Mouse (Mus musculus) kidney, adult 2 months (tissue): Measurements from ENCODE around the gene Ryr1. TPM values are rescaled to one million over a fixed set of nuclear protein-coding genes. Genes with fewer than 3 reads are reported as not detected.

Experiments
- DNase-seq: peaks from one replicate; pipeline ENCODE4 v3.0.0; 2021
- H3K27ac ChIP-seq: fragments of 200-500 bp; 2 replicates; pipeline ENCODE4 v1.5.1; 2012; ENCODE audit warnings: low read depth, low read length, control low read depth, inconsistent platforms; ENCODE audit not compliant: insufficient read depth
- H3K27me3 ChIP-seq: fragments of 200-500 bp; replicated peaks from 2 replicates; pipeline ENCODE4 v1.6.1; 2012; ENCODE audit warnings: mild to moderate bottlenecking, moderate library complexity, low read length, inconsistent platforms; ENCODE audit not compliant: control insufficient read depth, insufficient read depth
- H3K36me3 ChIP-seq: fragments of 200-500 bp; 2 replicates; pipeline ENCODE4 v1.6.1; 2012; ENCODE audit warnings: mild to moderate bottlenecking, moderate library complexity, low read length, inconsistent platforms; ENCODE audit not compliant: control insufficient read depth, insufficient read depth
- H3K4me1 ChIP-seq: fragments of 200-500 bp; 2 replicates; pipeline ENCODE4 v1.6.1; 2011; ENCODE audit warnings: low read length; ENCODE audit not compliant: control insufficient read depth, insufficient read depth
- H3K4me3 ChIP-seq: fragments of 200-500 bp; 2 replicates; pipeline ENCODE4 v1.5.1; 2011; ENCODE audit warnings: mild to moderate bottlenecking, low read depth, low read length, control low read depth; ENCODE audit not compliant: insufficient read depth
- CTCF ChIP-seq: fragments of 200-500 bp; conservative IDR thresholded peaks from 2 replicates; pipeline ENCODE4 v1.5.1; 2011; ENCODE audit warnings: low read depth, mild to moderate bottlenecking, control low read depth, low read length, moderate library complexity, mixed read lengths; ENCODE audit not compliant: insufficient read depth, insufficient read length
- POLR2A ChIP-seq: fragments of 200-500 bp; IDR thresholded peaks from one replicate; pipeline ENCODE4 v1.6.1; 2011; ENCODE audit warnings: low read depth, low read length, control low read depth
- WGBS: fragments of 180-500 bp; shearing (Covaris S2); methylation state at CpG from one replicate; pipeline ENCODE4 v1.1.7; 2018; 5-methylcytosine and 5-hydroxymethylcytosine counted together
- polyA plus RNA-seq: library from polyadenylated mRNA; depleted of rRNA; stranded (reverse); fragments of >200 nt; gene quantifications from 2 replicates; pipeline ENCODE4 v1.2.3, GENCODE M21; 2012

Gene Ryr1
- polyA plus RNA-seq, 1 experiment: 3.0 TPM

DNA sequence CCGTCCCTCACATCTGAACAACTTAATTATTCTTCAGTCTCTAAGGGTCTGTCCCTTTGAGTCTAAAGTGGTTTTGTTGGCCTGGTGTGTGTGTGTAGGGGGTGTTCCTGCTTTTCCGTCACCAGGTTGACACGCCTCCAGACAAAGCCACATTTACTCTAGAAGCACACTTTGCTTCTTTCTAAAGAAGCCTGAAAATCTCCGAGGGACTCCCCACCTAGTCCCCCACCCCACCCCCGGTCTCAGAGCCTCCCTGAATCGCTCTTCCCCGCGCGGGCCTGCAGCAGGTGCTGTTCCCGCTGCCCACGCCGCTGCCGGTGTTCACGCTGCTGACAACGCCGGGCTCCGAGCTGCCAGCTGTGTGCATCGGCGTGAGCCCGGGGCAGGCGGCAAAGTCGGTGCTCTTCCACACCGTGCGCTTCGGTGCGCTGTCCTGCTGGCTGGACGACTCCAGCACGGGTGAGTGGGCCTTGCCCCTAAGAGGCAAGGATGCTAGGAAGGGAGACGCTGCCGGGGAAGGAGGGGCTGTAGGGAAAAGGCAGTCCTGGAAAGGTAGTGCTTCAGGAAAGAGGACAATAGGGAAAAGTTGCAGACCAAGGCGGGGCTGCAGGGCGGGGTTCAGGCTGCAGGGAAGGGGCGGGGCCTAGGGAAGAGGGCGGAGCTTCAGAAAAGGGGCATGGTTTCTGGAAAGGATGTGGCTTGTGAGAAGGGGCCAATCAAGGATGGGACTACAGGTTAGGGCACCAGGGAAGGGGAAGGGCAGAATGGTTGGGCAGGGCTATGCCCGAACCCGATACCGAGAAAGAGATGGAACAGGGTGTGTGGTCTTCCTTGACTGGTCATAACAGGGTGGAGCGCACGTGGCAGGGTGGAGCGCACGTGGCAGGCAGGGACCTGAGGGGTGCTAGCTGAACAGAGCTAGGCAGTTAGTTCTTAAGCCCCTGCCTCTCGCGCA lies 124.1 kb downstream of the Ryr1 start:
- WGBS: 7% methylated on average over 43 of the region's 43 CpGs
- Histone ChIP-seq H3K27me3 (no peaks in the 10 kb centered on the region), H3K27ac (no peak overlapping the region), H3K4me3 (peak overlapping the region; percentile 45), H3K4me1 (no peaks in the 10 kb centered on the region), H3K36me3 (no peaks in the 10 kb centered on the region)
- peak; percentile 51 for DNase-seq
- no peak for TF ChIP-seq POLR2A
- no peak for TF ChIP-seq CTCF

DNA sequence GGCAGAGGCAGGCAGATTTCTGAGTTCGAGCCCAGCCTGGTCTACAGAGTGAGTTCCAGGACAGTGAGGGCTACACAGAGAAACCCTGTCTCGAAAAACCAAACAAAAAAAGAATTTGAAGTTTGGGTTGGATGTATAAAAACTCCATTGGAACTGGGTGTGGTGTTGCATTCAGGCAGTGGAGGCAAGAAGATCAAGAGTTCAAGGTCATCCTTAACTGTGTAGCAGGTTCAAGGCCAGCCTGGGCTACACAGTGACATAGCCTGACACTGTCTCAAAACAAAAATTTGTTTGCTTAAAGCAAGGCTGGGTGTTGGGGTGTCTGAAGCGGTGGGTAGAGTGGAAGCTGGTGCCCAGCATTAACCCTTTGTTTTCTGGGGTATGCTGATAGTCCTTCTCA lies 131.6 kb downstream of the Ryr1 start:
- H3K4me1 ChIP-seq: no peaks in the 10 kb centered on the region
- no peak for TF ChIP-seq POLR2A
- no peak for TF ChIP-seq CTCF
- DNase-seq: no peak
- WGBS: 85% methylated on average over 3 of the region's 3 CpGs
- H3K4me3 ChIP-seq: no peak overlapping the region
- no peaks in the 10 kb centered on the region for H3K36me3 ChIP-seq
- no peaks in the 10 kb centered on the region for H3K27me3 ChIP-seq
- no peak overlapping the region for H3K27ac ChIP-seq

DNA sequence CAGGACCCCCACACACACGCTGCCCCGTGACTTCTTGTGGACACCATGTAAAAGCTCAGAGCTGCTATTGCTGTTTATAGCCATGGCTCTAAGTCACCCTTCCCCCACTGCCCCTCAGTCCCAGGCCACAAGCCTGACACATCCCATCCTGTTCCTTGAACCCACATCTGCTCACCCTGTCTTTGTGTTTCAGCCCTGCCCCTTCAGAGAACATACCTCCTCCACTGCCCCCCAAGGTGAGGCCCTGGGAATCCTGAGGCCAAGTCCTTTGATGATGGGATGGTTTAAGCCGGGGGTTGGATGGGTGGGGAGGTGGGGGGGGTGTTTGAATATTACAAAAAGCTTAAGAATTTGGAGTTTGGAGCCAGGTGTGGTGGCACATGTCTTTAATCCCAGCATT lies 132.0 kb downstream of the Ryr1 start:
- DNase-seq: no peak
- H3K4me3 ChIP-seq: no peak overlapping the region
- TF ChIP-seq POLR2A: no peak
- no peak for TF ChIP-seq CTCF
- H3K36me3 ChIP-seq: no peaks in the 10 kb centered on the region
- H3K27me3 ChIP-seq: no peaks in the 10 kb centered on the region
- H3K4me1 ChIP-seq: no peaks in the 10 kb centered on the region
- 83% methylated on average over 3 of the region's 3 CpGs for WGBS
- H3K27ac ChIP-seq: no peak overlapping the region

DNA sequence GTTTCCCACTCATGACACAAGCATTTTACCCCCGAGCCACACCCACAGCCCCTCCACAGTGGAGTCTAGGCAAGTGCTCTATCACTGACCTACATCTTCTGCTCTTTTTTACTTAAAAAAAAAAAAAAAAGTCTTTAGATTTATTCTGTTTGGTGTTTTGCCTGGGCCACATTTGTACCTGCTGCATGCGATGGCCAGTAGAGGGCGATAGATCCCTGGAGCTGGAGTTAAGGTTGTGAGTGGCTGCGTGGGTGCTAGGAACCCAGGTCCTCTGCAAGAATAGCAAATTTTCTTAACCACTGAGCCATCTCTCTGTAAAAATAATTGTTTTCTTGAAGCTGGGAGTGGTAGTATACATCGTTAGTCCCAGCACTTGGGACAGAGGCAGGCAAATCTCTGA lies 133.4 kb downstream of the Ryr1 start:
- Histone ChIP-seq H3K27me3 (no peaks in the 10 kb centered on the region), H3K4me3 (no peak overlapping the region), H3K27ac (no peak overlapping the region), H3K36me3 (no peaks in the 10 kb centered on the region), H3K4me1 (no peaks in the 10 kb centered on the region)
- no peak for TF ChIP-seq POLR2A
- TF ChIP-seq CTCF: peak; percentile 47
- 80% methylated on average over 5 of the region's 5 CpGs for WGBS
- DNase-seq: no peak

DNA sequence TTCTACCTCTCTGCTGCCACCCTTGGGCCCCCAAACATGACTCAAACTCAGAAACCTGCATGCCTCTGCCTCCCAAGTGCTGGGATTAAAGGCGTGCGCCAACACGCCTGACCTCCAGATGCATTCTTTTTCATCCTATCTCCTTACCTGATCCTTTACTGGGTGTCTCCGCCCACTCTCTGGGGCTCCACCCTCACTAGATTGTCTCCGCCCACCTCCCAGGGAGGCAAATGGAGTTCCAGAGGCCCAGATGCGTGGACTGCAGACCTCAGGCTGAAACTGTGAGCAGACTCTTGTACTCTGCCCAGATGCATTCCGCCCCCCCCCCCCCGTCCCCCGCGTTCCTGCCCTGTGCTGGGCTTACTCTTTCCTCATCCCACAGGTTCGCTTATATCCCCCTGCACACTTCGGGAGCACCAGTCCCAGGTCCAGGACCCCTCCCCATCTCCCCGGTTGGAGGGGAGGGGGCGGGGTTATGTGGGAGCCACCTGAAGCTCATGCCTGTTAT lies 134.2 kb downstream of the Ryr1 start:
- H3K36me3 ChIP-seq: no peaks in the 10 kb centered on the region
- WGBS: 73% methylated on average over 14 of the region's 14 CpGs

DNA sequence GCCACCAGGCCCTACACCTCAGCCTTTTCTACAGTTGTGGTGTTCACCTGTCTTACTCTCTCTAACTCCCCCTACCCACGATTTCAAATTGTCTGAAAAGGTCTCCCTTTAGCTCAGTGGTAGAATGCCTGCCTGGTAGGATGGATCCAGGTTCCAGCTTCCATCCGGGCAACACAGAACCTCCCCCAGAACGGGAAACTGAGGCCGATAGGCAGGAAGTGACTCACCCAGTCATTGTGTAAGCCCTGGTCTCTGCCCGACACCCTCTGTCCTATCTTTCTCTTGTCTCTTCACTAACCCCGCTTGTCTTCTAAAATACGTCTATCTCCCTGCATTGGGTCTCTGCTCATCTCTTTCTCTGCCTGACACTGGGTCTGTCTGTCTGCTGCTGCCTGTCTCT lies 139.8 kb downstream of the Ryr1 start:
- no peaks in the 10 kb centered on the region for H3K36me3 ChIP-seq
- H3K4me3 ChIP-seq: no peak overlapping the region
- DNase-seq: no peak
- no peak overlapping the region for H3K27ac ChIP-seq
- H3K4me1 ChIP-seq: no peaks in the 10 kb centered on the region; the same call in 1 of the 2 replicates
- TF ChIP-seq POLR2A: no peak
- no peak for TF ChIP-seq CTCF
- no peaks in the 10 kb centered on the region for H3K27me3 ChIP-seq
- 80% methylated on average over 7 of the region's 7 CpGs for WGBS

More for the DNA sequence above, 134.2 kb downstream of the Ryr1 start:
- H3K4me3 ChIP-seq: no peak overlapping the region
- no peak for DNase-seq
- H3K4me1 ChIP-seq: no peaks in the 10 kb centered on the region
- no peaks in the 10 kb centered on the region for H3K27me3 ChIP-seq
- TF ChIP-seq CTCF (no peak), POLR2A (no peak)
- H3K27ac ChIP-seq: no peak overlapping the region

DNA sequence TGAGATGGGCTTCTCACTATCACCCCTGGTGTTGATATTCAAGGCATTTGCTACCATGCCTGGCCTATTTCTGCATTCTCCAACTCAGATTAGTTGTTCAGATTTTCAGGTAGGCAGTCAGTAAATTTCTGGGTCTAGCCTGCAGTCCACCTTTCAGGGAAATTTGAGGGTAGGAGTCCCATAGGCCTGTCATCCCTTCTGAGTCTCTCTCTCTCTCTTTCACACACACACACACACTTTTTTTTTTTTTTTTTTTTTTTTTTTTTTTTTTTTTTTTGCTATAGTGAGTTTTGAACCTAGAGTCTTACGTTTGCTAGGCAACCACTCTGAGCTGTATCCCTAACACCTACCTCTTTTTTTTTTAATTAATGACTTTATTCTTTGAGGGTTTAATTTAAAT lies 140.5 kb downstream of the Ryr1 start:
- Histone ChIP-seq H3K36me3 (no peaks in the 10 kb centered on the region), H3K27me3 (no peaks in the 10 kb centered on the region), H3K4me3 (no peak overlapping the region), H3K4me1 (no peaks in the 10 kb centered on the region; the same call in 1 of the 2 replicates), H3K27ac (no peak overlapping the region)
- TF ChIP-seq CTCF: no peak
- no peak for TF ChIP-seq POLR2A
- no peak for DNase-seq
- 100% methylated on average over 1 of the region's 1 CpGs for WGBS
